Mouse (Mus musculus) spleen, adult 2 months (tissue): ENCODE measurements around the gene Creld1.

Experiments
- CTCF ChIP-seq: fragments of 200-500 bp; IDR thresholded peaks from 2 replicates; pipeline ENCODE4 v1.5.1; 2011; ENCODE audit warnings: mild to moderate bottlenecking, inconsistent platforms; ENCODE audit not compliant: insufficient read depth, insufficient read length, insufficient replicate concordance; ENCODE audit errors: extremely low read depth
- POLR2A ChIP-seq: fragments of 200-500 bp; IDR thresholded peaks from 2 replicates; pipeline ENCODE4 v1.6.1; 2011; ENCODE audit warnings: low read depth, low read length, inconsistent platforms

DNA sequence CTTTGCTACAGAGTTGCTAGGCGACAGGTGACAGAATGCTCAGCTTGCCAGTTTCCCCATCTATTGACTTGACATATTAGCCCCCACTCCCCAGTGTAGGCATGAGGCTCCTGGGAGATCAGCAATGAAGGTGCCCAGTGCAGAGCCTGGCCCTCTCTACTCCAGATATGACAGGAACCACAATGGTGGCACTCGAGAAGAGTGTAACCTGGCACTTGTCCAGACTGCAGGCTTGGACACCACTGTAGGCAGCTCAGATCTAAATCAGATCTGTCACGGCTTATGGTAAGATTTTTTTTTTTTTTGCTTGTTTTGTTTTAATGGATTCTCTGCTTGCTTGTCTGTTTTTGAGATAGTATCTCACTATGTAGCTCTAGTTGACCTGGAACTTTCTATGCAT, 49.4 kb upstream of the Creld1 start:
- TF ChIP-seq POLR2A = no peak
- no peak for TF ChIP-seq CTCF
